Mouse (Mus musculus) testis, postnatal 14 days (tissue): ENCODE data around the gene Pi4ka.

Experiments used
- DNase-seq: peaks from one replicate; pipeline ENCODE4 v3.0.0; 2021; ENCODE audit warnings: low spot score

Pi4ka gene

DNA sequence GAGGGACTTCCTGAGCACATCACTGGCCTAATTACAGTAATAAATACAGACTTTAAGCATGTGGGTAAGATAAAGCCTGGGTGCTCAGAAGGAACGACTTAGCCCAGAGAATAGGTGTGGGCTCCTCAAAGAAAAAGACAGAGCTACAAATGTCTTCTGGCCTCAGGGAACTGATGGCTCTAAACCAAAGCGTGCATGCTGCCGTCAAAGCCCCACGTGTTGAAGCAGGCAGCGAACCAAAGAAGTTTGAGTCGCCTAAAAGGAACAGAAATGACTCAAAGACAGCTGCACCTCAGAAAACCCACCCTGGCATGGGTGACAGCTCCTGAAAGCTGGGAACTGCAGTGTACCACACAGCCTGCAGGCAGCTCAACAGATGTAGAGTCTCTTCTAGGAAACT is 134.3 kb downstream of the Pi4ka start:
- DNase-seq, result no peak

GRCm38 (mm10) chr16:17271124-17271523 is 135.0 kb downstream of the Pi4ka start:
- no peak for DNase-seq

GRCm38 (mm10) chr16:17269872-17270271 is 136.2 kb downstream of the Pi4ka start:
- DNase-seq, result no peak

GRCm38 (mm10) chr16:17267937-17268336 is 138.2 kb downstream of the Pi4ka start:
- no peak for DNase-seq

DNA sequence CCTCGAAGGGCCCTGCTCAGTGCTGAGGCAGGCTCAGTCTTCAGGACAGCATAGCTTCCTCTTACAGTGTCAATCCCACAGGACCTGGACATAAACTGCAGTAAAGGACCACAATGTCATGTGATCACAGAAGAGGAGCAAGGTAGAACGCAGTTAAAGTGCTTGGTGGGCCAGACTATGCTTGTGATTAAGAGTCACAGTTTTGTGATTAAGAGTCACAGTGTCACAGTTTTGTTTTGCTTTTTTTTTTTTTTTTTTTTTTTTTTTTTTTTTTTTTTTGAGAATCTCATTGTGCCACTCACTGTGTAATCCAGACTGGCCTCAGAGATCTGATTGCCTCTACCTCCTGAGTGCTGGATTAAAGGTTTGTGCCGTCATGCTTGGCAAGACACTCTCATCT is 140.0 kb downstream of the Pi4ka start:
- no peak for DNase-seq

DNA sequence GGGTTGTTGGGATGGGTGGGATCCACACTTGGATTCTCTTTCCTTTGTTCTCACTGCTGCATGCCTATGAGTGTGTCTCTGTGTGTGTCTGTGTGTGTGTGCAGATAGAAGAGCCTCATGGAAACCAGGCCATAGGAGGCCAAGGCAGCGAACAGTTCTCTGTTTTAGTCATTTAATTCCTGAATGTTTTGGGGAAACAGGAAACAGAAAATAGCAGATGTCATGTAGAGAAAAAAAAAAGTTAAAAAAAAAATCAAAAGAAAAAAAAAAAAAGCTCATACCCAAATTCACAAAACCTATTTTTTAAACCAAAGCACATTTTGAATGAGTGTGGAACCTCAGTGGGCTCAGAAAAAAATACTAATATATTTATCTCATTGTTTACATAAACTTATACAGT is 144.8 kb downstream of the Pi4ka start:
- DNase-seq, result no peak

DNA sequence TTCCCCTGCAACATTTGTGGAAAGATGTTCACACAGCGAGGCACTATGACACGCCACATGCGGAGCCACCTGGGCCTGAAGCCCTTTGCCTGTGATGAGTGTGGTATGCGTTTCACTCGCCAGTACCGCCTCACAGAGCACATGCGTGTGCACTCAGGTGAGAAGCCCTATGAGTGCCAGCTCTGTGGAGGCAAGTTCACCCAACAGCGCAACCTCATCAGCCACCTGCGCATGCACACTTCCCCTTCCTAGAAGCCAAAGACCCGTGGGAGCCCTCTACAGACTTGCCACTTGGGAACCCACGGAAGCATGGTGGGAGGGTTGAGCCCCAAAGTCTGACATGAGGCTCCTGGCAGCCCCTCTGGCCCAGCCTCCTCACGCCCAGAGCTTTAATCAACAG is 147.2 kb downstream of the Pi4ka start:
- DNase-seq, result no peak

- no peak for DNase-seq
These were observed 148.7 kb downstream of the Pi4ka start for GRCm38 (mm10) chr16:17257359-17257821.

- no peak for DNase-seq
These were observed 150.8 kb downstream of the Pi4ka start for GRCm38 (mm10) chr16:17255270-17255669.

DNA sequence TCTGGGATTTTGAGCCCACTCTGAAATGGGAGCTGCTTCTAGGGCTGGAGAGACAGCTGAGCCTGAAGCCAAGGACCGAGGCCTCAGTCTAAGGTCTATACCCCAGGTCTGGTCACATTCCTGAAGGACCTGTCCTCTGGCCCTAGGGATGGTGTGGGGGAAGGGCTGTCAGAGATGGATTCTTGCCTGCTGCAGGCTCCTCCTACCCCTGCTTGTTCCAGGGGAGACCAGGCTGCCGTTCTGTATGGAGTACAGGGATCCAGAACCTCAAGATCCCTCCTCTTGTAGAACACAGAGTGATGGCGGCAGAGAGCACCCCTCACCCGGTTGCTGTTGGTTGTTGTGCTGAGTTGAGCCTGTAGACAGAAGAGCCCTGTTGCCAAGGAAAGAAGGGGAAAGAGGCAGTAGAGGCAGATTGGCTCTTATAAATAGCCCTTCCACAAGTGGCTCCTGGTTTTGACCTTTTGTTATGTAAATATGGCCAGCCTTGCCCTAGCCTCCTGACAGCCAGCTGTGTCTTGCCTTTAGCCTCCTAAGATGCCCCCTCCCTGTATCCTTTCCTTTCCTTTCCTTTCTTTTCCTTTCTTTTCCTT is 152.0 kb downstream of the Pi4ka start:
- no peak for DNase-seq

DNA sequence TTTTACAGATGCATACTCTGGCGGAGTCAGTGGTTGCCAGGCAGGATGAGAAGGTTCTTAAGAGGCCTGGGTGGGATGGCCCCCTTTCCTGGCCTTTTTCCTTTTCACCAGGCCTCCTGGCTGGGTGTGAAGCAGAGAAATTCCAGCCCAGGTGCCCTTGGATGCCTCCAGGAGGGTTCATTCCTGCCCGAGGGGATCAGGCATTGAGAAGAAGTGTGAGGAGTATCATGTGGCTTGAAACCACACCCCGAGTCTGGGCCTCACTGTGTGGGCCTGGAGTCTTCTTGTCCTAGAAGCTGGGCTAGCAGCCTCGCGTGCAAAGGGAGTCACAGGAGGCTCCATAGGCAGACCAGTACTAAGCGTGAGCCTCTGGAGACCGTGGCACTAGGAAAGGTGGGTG is 153.3 kb downstream of the Pi4ka start:
- no peak for DNase-seq

DNA sequence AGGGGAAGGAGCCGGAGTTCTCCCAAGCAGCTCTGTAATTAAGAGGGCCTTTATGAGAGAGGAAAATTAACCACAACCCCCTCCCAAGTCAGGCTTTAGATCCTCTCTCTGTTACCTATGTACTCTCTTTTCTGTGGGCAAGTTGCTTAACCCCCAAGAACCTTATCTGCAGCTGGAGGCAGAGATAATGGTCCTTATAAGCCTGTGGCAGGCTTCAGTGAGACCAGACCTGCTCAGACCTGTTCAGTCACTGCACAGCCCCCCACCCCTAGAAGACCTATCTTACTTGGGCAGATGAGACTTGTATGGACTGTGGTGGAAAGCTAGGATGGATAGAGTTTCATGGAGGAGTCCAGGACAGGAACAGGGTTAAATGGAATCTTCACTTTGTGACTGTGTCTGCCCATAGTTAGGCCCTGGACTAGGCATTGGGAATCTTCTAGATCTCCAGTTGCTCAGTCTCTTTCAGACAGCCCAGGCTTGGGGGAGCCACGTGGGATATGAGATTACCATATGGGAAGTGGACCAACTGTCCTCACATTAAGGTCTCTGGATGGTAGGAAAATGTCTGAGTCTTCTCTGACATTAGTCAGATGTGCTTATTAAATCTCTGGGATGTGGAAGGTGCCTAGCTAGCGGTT is 153.9 kb downstream of the Pi4ka start:
- no peak for DNase-seq

DNA sequence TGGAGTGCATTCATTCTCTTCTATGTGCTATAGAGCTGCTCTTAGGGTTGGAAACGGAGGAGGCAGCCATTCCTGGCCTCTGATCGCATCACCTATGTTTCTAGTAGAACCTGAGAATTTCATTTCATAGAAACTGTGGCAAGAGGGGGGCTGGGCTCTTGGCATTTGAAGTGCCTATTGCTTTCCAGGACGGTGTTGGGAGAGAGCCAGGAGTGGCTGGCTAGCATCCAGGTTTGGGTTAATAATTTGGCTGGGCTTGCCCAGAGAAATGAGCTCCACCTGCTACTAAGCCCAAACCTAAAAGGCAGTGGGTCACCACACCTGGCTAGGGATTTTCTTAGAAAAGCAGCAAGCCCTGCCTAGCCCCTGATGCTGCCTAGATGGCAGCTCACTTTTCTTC is 154.6 kb downstream of the Pi4ka start:
- no peak for DNase-seq

DNA sequence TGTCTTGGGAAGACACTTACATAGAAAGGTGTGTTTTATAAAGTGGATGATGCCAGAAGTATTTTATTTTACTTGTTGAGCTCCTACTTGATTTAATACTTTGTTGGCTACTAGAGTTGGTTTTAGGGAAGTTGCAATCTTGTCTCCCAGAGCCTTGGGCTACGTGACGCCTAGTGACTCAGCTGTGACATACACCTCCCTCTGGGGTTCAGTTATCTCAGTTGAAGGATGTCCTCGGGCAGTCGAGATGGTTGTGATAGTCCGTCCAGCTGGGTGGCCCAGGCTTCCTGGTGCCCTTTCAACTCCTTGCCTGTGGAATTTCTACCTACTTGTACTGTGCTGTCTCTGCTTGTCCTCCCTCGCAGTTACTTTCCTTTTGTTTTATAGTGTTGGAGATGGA is 157.0 kb downstream of the Pi4ka start:
- no peak for DNase-seq

DNA sequence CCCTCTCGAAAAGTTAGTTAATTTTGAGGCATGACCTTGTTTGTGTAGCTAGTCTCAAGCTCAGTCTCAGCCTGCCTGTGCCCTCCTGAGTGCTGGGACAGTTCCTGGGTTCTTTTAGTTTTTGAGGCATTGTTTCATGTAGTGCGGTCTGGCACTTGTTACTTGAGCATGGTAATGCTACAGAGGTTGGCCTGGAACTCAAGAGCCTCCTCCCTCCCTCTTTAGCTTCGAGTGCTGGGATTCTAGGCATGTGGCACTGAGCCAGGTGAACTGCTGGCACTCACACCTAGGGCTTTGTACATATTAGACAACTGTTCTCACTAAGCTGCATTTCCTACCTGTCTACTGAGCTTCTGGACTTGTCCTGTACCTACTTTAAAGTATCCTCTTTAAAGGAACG is 158.4 kb downstream of the Pi4ka start:
- no peak for DNase-seq

GRCm38 (mm10) chr16:17244996-17245395 is 161.1 kb downstream of the Pi4ka start:
- no peak for DNase-seq

GRCm38 (mm10) chr16:17243731-17244130 is 162.4 kb downstream of the Pi4ka start:
- DNase-seq, result no peak

DNA sequence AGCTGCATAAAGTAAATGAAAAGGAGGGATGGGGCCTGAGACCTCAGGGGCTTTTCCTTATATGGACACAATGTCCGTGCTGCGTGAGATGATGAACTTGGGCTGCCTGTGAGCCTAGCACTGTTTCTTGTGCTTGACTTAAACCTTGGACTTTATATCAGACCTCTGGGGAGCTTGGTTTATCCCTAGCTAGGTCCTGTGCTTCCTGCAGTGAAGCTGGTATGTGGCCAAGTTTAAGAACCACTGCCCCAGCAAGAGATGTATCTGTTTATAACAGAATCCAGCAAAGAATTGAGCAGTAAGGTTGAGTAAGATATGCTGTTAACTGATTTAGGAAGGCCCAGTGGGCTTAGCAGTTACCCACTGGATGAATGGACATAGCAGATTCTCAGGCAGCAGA is 166.7 kb downstream of the Pi4ka start:
- no peak for DNase-seq

- no peak for DNase-seq
These were observed 168.5 kb downstream of the Pi4ka start for GRCm38 (mm10) chr16:17237634-17238033.

DNA sequence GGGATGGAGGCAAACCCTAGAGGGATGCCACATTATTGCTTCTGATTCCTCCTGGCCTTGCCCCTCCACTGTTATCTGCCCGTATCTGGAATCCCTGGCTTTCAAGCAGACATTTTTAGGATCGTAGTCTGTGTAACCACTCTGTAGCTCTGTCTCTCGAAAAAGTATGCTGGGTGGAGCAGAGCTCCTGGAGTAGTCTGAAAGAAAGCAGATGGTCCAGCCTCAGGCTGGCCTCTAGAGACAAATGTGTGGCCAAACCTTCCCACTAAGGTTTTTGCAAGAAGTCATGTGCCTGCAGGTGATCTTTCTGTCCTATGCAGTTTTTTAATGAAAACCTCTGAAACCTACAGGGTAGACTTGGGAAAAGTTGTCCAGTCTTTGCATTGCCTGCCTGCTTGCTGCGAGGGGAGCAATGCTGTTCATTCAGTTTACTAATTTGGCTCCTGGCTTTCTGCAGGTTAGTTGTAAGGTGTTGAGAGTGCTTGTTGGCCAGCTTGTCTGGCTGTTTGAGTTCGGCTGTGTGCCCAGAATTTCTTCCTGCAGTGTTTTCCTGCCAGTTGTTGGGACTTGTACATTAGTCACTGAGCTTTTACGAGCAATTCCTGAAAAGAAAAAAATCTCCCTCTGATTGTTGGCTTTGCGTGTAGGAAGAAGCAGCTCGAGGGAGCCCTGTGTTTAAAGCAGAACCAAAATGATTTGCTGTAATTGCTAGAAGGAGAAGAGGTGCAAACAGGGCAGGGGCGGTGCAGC is 171.0 kb downstream of the Pi4ka start:
- no peak for DNase-seq

- DNase-seq, result peak; percentile 36
These were observed 171.6 kb downstream of the Pi4ka start for GRCm38 (mm10) chr16:17234499-17234895.

DNA sequence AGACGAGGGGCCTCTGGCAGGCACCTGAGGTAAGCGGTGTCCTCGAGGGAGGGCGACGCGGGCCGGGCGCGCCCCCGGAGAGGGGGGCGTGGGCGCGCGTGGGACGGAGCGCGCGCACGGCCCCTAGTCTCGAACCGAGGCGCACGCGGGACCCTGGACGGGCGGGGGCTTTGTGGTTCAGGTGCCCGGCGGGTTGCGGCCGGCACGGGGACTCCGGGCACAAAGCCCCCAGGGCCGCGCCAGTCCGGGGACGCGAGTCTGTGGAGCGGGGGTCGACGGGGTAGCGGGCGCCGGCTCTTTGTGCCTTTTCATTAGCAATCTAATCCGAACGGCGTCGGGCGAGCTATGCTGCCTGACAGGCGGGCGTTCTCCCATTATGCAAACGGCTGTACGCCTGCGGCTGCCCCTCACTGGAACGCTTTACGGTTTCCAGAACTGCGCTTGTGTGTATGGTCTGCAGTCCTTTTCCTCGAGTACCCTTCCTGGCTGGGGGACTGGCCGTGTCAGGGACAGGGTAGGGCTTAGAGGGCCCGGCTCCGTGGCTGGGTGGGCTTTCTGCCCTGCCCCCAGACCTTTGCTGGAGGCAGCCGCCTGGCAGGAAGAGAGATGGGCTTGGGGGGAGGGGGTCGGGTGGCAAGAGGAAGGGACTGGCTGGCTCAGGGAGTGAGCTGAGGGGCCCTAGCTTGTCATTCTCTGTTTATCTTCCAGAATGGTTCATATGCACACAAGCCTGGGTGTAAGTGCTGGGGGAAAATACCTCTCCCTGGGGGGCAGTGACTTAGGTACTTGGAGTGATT is 172.2 kb downstream of the Pi4ka start:
- DNase-seq, result peak; percentile 77
